Mouse (Mus musculus): ENCODE results near the gene Carm1.
"Not testable (repeated sequence)": the region's sequence is repeated elsewhere in the genome, so short reads cannot be mapped to it uniquely, and the experiment has no call there.

GRCm38 (mm10) chr9:21542001-21542400 lies 4.7 kb upstream of the Carm1 start:
- not testable (repeated sequence) for TF ChIP-seq EP300, CTCF (IDR thresholded peaks at IDR 0.05)
